Mouse (Mus musculus) limb, embryonic 15.5 days (tissue): ENCODE results near the gene Gadd45a. TPM values are rescaled to one million over a fixed set of nuclear protein-coding genes. Genes with fewer than 3 reads are reported as not detected.

Experiments used
- ATAC-seq: fragments of 200-750 bp; cut with Nextera tagmentation; 2 replicates; pipeline ENCODE4 v1.8.0; 2017; ENCODE audit warnings: low read depth, moderate TSS enrichment; ENCODE audit not compliant: insufficient number of reproducible peaks, low FRiP score, low TSS enrichment
- H3K27ac ChIP-seq: fragments of 300-500 bp; sonication (generic); 2 replicates; pipeline ENCODE4 v1.5.1; 2015; ENCODE audit warnings: moderate library complexity, mild to moderate bottlenecking, inconsistent platforms
- H3K27me3 ChIP-seq: fragments of 300-500 bp; sonication (generic); 2 replicates; pipeline ENCODE4 v1.6.1; 2015; ENCODE audit warnings: inconsistent platforms
- H3K36me3 ChIP-seq: fragments of 300-500 bp; sonication (generic); 2 replicates; pipeline ENCODE4 v1.6.1; 2015; ENCODE audit warnings: inconsistent platforms
- H3K4me1 ChIP-seq: fragments of 300-500 bp; sonication (generic); 2 replicates; pipeline ENCODE4 v1.6.1; 2015; ENCODE audit warnings: inconsistent platforms
- H3K4me2 ChIP-seq: fragments of 300-500 bp; sonication (generic); 2 replicates; pipeline ENCODE4 v1.6.1; 2015; ENCODE audit warnings: mild to moderate bottlenecking, inconsistent platforms
- H3K4me3 ChIP-seq: fragments of 300-500 bp; sonication (generic); 2 replicates; pipeline ENCODE4 v1.5.1; 2015; ENCODE audit warnings: mild to moderate bottlenecking, inconsistent platforms
- H3K9ac ChIP-seq: fragments of 300-500 bp; sonication (generic); 2 replicates; pipeline ENCODE4 v1.6.1; 2015; ENCODE audit warnings: inconsistent platforms
- H3K9me3 ChIP-seq: fragments of 300-500 bp; sonication (generic); 2 replicates; pipeline ENCODE4 v1.6.1; 2016; ENCODE audit warnings: inconsistent platforms
- WGBS: fragments of 180-500 bp; shearing (Covaris S2); methylation state at CpG from one replicate; pipeline ENCODE4 v1.1.7; 2015; 5-methylcytosine and 5-hydroxymethylcytosine counted together
- polyA plus RNA-seq: library from polyadenylated mRNA; unstranded; fragments of >200 nt; fragmentation: Nextera tagmentation; extraction: Ambion mirVana; gene quantifications from 2 replicates; pipeline ENCODE4 v1.2.1, GENCODE M21; 2015

Gadd45a gene
- polyA plus RNA-seq, 1 experiment from 2014 or later, result 13.7 TPM

DNA sequence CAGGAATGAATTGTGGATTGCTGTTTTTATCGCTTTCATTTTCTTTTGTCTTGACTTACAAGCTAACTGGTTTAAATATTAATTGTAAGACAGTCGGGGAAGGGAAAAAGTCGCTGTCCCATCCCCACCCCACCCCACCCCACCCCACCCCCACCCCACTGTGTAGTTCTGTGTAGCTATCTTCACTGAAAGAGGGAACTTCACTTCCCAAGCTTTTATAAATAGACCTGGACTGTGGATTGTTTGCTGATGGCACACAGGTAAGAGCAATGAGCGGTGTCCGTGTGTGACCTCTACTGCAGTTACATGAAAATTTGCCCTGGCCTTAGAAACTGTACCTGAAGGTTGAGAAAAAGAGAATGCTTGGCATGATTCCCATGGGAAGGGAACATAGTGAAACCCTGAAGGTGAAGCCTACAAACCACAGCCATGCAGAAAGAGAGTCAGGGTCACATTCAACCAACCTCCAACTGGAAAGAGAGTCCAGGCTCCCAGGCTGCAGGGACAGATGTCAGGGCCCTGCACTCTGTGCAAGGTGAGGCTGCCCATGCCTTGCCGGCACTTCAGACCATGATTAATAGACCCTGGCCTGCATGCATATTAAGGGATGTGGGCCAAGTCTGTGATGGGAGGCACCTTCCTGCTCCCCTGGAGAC lies 23.8 kb downstream of the Gadd45a start:
- Histone ChIP-seq H3K9me3 (no peaks in the 10 kb centered on the region), H3K4me1 (peaks cover 17% of the 10 kb centered on the region)
- 89% methylated on average over 6 of the region's 6 CpGs for WGBS

GRCm38 (mm10) chr6:67011217-67011518 lies 26.1 kb downstream of the Gadd45a start:
- no peak overlapping the region for H3K9ac ChIP-seq
- no peaks in the 10 kb centered on the region for H3K36me3 ChIP-seq
- no peak overlapping the region for H3K4me2 ChIP-seq
- no peak for ATAC-seq
- no peaks in the 10 kb centered on the region for H3K9me3 ChIP-seq
- H3K4me3 ChIP-seq, result no peak overlapping the region
- H3K27me3 ChIP-seq, result no peaks in the 10 kb centered on the region
- peaks cover 14% of the 10 kb centered on the region for H3K4me1 ChIP-seq
- no peak overlapping the region for H3K27ac ChIP-seq

More for the DNA sequence above, 23.8 kb downstream of the Gadd45a start:
- no peak for ATAC-seq
- Histone ChIP-seq H3K27me3 (no peaks in the 10 kb centered on the region), H3K4me3 (no peak overlapping the region), H3K27ac (no peak overlapping the region), H3K36me3 (no peaks in the 10 kb centered on the region), H3K4me2 (no peak overlapping the region), H3K9ac (no peak overlapping the region)

GRCm38 (mm10) chr6:67010370-67011216 lies 26.7 kb downstream of the Gadd45a start:
- WGBS, result 52% methylated on average over 7 of the region's 7 CpGs
- no peaks in the 10 kb centered on the region for H3K9me3 ChIP-seq
- H3K4me1 ChIP-seq, result peaks cover 8% of the 10 kb centered on the region
- H3K36me3 ChIP-seq, result no peaks in the 10 kb centered on the region
- no peak for ATAC-seq
- no peaks in the 10 kb centered on the region for H3K27me3 ChIP-seq
- no peak overlapping the region for H3K4me2 ChIP-seq
- no peak overlapping the region for H3K27ac ChIP-seq
- H3K9ac ChIP-seq, result no peak overlapping the region
- no peak overlapping the region for H3K4me3 ChIP-seq

DNA sequence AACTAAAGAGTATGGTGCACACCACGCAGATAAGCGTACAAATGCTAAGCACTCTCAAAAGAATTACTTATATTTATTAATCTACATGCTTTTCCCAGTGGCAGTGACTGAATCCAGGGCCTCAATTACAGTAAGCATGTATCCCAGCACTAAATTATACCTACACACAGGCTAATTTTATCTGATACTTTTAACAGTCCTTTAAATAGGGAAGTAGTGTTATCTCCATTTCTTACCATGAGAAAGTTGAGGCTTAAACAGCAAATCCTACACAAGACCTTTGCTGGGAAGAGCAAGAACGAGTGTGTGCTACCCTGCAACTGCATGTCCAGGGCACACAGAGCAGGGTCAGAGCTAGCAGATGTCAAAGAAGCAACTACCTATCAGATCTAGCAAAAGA lies 27.4 kb downstream of the Gadd45a start:
- H3K4me1 ChIP-seq, result 0 out of 2 replicates have a peak, but pooled peaks cover 4% of the 10 kb centered on the region

GRCm38 (mm10) chr6:66999800-67000199 lies 37.5 kb downstream of the Gadd45a start:
- no peaks in the 10 kb centered on the region for H3K9me3 ChIP-seq

More for the DNA sequence above, 27.4 kb downstream of the Gadd45a start:
- WGBS, result 86% methylated on average over 3 of the region's 3 CpGs
- H3K9me3 ChIP-seq, result no peaks in the 10 kb centered on the region
- H3K27ac ChIP-seq, result no peak overlapping the region
- H3K4me2 ChIP-seq, result no peak overlapping the region
- no peaks in the 10 kb centered on the region for H3K36me3 ChIP-seq
- ATAC-seq, result no peak
- no peak overlapping the region for H3K9ac ChIP-seq
- H3K27me3 ChIP-seq, result no peaks in the 10 kb centered on the region
- H3K4me3 ChIP-seq, result no peak overlapping the region

DNA sequence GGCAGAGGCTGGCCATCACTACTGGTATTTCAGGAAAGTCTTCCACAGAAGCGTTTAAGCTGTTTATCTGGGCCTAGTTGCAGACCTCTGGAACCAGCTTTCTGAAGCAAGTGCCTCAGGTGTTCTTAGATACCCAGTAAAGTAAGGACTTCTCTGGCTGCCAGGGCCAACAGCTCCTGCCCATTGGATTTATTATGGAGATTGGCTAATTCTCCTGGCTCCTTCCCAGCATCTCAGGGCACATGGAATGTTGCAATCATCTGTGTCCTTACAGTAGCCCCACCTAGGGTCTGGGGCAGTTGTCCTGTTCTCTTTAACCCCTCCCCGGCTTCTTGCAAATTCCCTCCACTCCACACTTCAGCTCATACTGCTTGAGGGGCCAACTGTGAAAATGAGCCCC lies 38.6 kb downstream of the Gadd45a start:
- H3K4me2 ChIP-seq, result no peak overlapping the region
- no peaks in the 10 kb centered on the region for H3K36me3 ChIP-seq
- no peak overlapping the region for H3K27ac ChIP-seq
- no peak overlapping the region for H3K9ac ChIP-seq
- H3K9me3 ChIP-seq, result no peaks in the 10 kb centered on the region
- H3K4me1 ChIP-seq, result no peaks in the 10 kb centered on the region
- WGBS, result 83% methylated on average over 2 of the region's 2 CpGs
- no peaks in the 10 kb centered on the region for H3K27me3 ChIP-seq
- H3K4me3 ChIP-seq, result no peak overlapping the region
- ATAC-seq, result no peak

More at GRCm38 (mm10) chr6:66999800-67000199, 37.5 kb downstream of the Gadd45a start:
- H3K9ac ChIP-seq, result no peak overlapping the region
- H3K27ac ChIP-seq, result no peak overlapping the region
- no peak for ATAC-seq
- no peaks in the 10 kb centered on the region for H3K4me1 ChIP-seq
- H3K36me3 ChIP-seq, result no peaks in the 10 kb centered on the region
- H3K4me2 ChIP-seq, result no peak overlapping the region
- no peaks in the 10 kb centered on the region for H3K27me3 ChIP-seq
- no peak overlapping the region for H3K4me3 ChIP-seq

GRCm38 (mm10) chr6:66996257-66996656 lies 41.0 kb downstream of the Gadd45a start:
- H3K27me3 ChIP-seq, result no peaks in the 10 kb centered on the region
- no peak overlapping the region for H3K9ac ChIP-seq
- H3K9me3 ChIP-seq, result no peaks in the 10 kb centered on the region
- no peak overlapping the region for H3K4me3 ChIP-seq
- H3K4me1 ChIP-seq, result 0 out of 2 replicates have a peak, but pooled peaks cover 2% of the 10 kb centered on the region
- 80% methylated on average over 1 of the region's 1 CpGs for WGBS
- H3K27ac ChIP-seq, result no peak overlapping the region
- ATAC-seq, result no peak
- no peak overlapping the region for H3K4me2 ChIP-seq
- H3K36me3 ChIP-seq, result no peaks in the 10 kb centered on the region

- Histone ChIP-seq H3K27ac (no peak overlapping the region), H3K9me3 (no peaks in the 10 kb centered on the region), H3K4me2 (no peak overlapping the region), H3K36me3 (no peaks in the 10 kb centered on the region), H3K9ac (no peak overlapping the region), H3K27me3 (no peaks in the 10 kb centered on the region), H3K4me3 (no peak overlapping the region), H3K4me1 (0 out of 2 replicates have a peak, but pooled peaks cover 2% of the 10 kb centered on the region)
- ATAC-seq, result no peak
- WGBS, result 92% methylated on average over 1 of the region's 1 CpGs
Observed at GRCm38 (mm10) chr6:66995825-66996224, 41.4 kb downstream of the Gadd45a start.

DNA sequence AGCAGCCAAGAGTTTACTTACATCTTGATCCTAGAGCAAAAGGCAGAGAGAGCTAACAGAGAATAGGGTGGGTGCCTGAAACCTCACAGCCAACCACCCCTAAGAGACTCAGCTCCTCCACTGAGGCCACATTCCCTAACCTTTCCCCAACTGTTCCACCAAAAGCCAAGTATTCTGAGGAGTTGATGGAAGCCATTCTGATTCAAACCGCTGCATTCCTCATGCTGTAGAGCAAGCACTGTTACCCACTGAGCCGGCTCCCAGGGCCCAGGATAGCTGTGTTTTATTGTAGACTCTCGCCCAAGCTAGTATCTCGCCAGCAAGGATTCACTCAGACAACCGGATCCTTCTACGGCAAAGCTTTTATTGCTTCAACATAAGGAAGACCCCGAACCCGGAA lies 42.3 kb downstream of the Gadd45a start:
- no peak overlapping the region for H3K9ac ChIP-seq
- no peak overlapping the region for H3K27ac ChIP-seq
- H3K4me2 ChIP-seq, result no peak overlapping the region
- H3K4me3 ChIP-seq, result no peak overlapping the region
- no peak for ATAC-seq
- H3K36me3 ChIP-seq, result no peaks in the 10 kb centered on the region
- H3K4me1 ChIP-seq, result 0 out of 2 replicates have a peak, but pooled peaks cover 2% of the 10 kb centered on the region
- no peaks in the 10 kb centered on the region for H3K9me3 ChIP-seq
- H3K27me3 ChIP-seq, result no peaks in the 10 kb centered on the region
- WGBS, result 92% methylated on average over 8 of the region's 8 CpGs

- H3K9ac ChIP-seq, result no peak overlapping the region
- no peak overlapping the region for H3K4me3 ChIP-seq
- 87% methylated on average over 8 of the region's 8 CpGs for WGBS
- H3K27ac ChIP-seq, result no peak overlapping the region
- 0 out of 2 replicates have a peak, but pooled peaks cover 2% of the 10 kb centered on the region for H3K4me1 ChIP-seq
- no peak overlapping the region for H3K4me2 ChIP-seq
- no peaks in the 10 kb centered on the region for H3K27me3 ChIP-seq
- H3K36me3 ChIP-seq, result no peaks in the 10 kb centered on the region
- H3K9me3 ChIP-seq, result no peaks in the 10 kb centered on the region
- no peak for ATAC-seq
Observed at GRCm38 (mm10) chr6:66992786-66993185, 44.5 kb downstream of the Gadd45a start.

GRCm38 (mm10) chr6:66992232-66992631 lies 45.0 kb downstream of the Gadd45a start:
- Histone ChIP-seq H3K9ac (no peak overlapping the region), H3K4me3 (no peak overlapping the region), H3K36me3 (no peaks in the 10 kb centered on the region), H3K9me3 (no peaks in the 10 kb centered on the region), H3K4me1 (0 out of 2 replicates have a peak, but pooled peaks cover 2% of the 10 kb centered on the region), H3K27me3 (no peaks in the 10 kb centered on the region), H3K4me2 (no peak overlapping the region), H3K27ac (no peak overlapping the region)
- ATAC-seq, result no peak
- 77% methylated on average over 9 of the region's 9 CpGs for WGBS

GRCm38 (mm10) chr6:66989518-66989917 lies 47.7 kb downstream of the Gadd45a start:
- peaks cover 8% of the 10 kb centered on the region for H3K4me1 ChIP-seq
- H3K9me3 ChIP-seq, result no peaks in the 10 kb centered on the region
- no peaks in the 10 kb centered on the region for H3K27me3 ChIP-seq
- no peak overlapping the region for H3K27ac ChIP-seq
- 70% methylated on average over 3 of the region's 3 CpGs for WGBS
- no peak overlapping the region for H3K4me3 ChIP-seq
- H3K36me3 ChIP-seq, result no peaks in the 10 kb centered on the region
- H3K9ac ChIP-seq, result no peak overlapping the region
- no peak overlapping the region for H3K4me2 ChIP-seq
- no peak for ATAC-seq
